14 mouse cellular contexts compared by ENCODE assay signal in the genomic region with DNA sequence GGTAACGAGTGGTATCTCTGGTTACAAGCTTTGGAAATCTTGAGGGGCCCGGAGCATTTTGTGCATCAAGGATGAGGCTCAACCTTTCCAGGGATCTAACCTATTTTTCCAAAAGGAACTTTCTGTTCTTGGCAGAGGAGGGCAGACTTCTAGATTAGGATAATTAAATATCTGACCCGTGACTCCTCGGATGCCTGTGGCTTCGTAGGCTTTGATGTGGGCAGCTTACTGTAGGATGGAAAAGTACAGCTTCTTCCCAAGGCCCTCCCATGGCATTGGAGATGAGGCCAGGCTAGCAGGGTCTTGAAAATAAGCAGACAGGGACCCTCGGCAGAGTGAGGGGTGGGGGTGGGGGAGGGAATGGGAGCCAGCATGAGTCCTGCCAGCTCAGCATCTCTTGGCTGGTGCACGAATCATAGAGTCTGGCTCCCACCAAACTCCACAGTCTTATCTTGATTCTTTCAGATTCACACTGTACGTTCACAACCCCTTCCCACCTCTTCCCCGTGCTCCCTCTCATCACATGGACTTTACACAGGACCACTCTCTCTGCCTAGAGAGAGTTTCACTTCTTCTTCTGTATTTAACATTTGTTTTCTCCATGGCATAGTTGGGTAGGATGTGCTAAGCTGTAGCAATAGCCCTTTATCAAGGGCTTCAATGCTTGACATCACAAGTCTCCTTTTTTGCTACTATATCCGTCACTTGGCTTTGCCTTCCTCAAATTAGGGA.
DNase-seq lines count a peak whose midpoint lies in the region; ATAC-seq and TF ChIP-seq lines count a peak whose summit lies in the region.
"Had no signal": no experiment of that assay in that cellular context is flagged by ENCODE, and none has a peak within 500 bp of the region (broad histone marks: within the 10 kb centered on the region; RNA-seq: fewer than 3 reads in every experiment).

No protein-coding gene starts in this region.

- no peaks in the 10 kb centered on the region for H3K36me3 ChIP-seq in forebrain, embryonic 10.5 days (replicated peaks)
- no peaks in the 10 kb centered on the region for H3K36me3 ChIP-seq in forebrain, embryonic 16.5 days (ENCODE audit: control insufficient read depth, insufficient read depth)
- no peaks in the 10 kb centered on the region for H3K36me3 ChIP-seq in kidney, postnatal 0 days (ENCODE audit: insufficient read depth, low read length)
- H3K36me3 ChIP-seq in stomach, postnatal 0 days (ENCODE audit: control insufficient read depth, insufficient read depth, low read length), result no peaks in the 10 kb centered on the region
- H3K36me3 ChIP-seq in midbrain, embryonic 16.5 days (ENCODE audit: control insufficient read depth, insufficient read depth, low read length), result no peaks in the 10 kb centered on the region
- H3K36me3 ChIP-seq: G1E; midbrain, embryonic 12.5 days; neural tube, embryonic 13.5 days had no signal

- 84% methylated on average over 10 of the region's 10 CpGs for WGBS in forebrain, embryonic 10.5 days
- WGBS in forebrain, embryonic 16.5 days, result 69% methylated on average over 10 of the region's 10 CpGs
- WGBS in kidney, postnatal 0 days, result 63% methylated on average over 10 of the region's 10 CpGs
- 69% methylated on average over 10 of the region's 10 CpGs for WGBS in stomach, postnatal 0 days
- WGBS in midbrain, embryonic 16.5 days, result 82% methylated on average over 10 of the region's 10 CpGs

- peaks cover 13% of the 10 kb centered on the region for H3K27me3 ChIP-seq in forebrain, embryonic 10.5 days (ENCODE audit: poor library complexity, severe bottlenecking)
- no peaks in the 10 kb centered on the region for H3K27me3 ChIP-seq in forebrain, embryonic 16.5 days (replicated peaks; ENCODE audit: control insufficient read depth, insufficient read depth, low read length)
- no peaks in the 10 kb centered on the region for H3K27me3 ChIP-seq in kidney, postnatal 0 days (ENCODE audit: insufficient read depth, low read length)
- no peaks in the 10 kb centered on the region for H3K27me3 ChIP-seq in stomach, postnatal 0 days (ENCODE audit: control insufficient read depth, insufficient read depth, low read length)
- no peaks in the 10 kb centered on the region for H3K27me3 ChIP-seq in midbrain, embryonic 16.5 days (ENCODE audit: control insufficient read depth, insufficient read depth, low read depth, low read length)
- H3K27me3 ChIP-seq: midbrain, embryonic 12.5 days; neural tube, embryonic 13.5 days had no signal

- H3K9ac ChIP-seq in forebrain, embryonic 16.5 days (replicated peaks; ENCODE audit: low read depth, low read length), result no peak overlapping the region
- H3K9ac ChIP-seq in kidney, postnatal 0 days (ENCODE audit: low read depth, low read length), result no peak overlapping the region
- H3K9ac ChIP-seq in stomach, postnatal 0 days (ENCODE audit: low read length), result no peak overlapping the region
- no peak overlapping the region for H3K9ac ChIP-seq in midbrain, embryonic 16.5 days (ENCODE audit: low read depth, low read length)
- H3K9ac ChIP-seq: midbrain, embryonic 12.5 days; neural tube, embryonic 13.5 days had no signal

- TF ChIP-seq EP300 in stomach, postnatal 0 days (optimal IDR thresholded peaks at IDR 0.05), result no peak

- H3K9me3 ChIP-seq in forebrain, embryonic 10.5 days, result no peaks in the 10 kb centered on the region
- no peaks in the 10 kb centered on the region for H3K9me3 ChIP-seq in forebrain, embryonic 16.5 days (ENCODE audit: control insufficient read depth, low read length)
- H3K9me3 ChIP-seq in kidney, postnatal 0 days (replicated peaks; ENCODE audit: low read length), result no peaks in the 10 kb centered on the region
- H3K9me3 ChIP-seq in stomach, postnatal 0 days (ENCODE audit: control insufficient read depth, low read length), result no peaks in the 10 kb centered on the region
- no peaks in the 10 kb centered on the region for H3K9me3 ChIP-seq in midbrain, embryonic 16.5 days (replicated peaks; ENCODE audit: control insufficient read depth, low read length, poor library complexity, severe bottlenecking)
- H3K9me3 ChIP-seq: midbrain, embryonic 12.5 days; neural tube, embryonic 13.5 days had no signal

- no peak for DNase-seq in forebrain, embryonic 10.5 days (ENCODE audit: extremely low spot score, low spot score)
- DNase-seq in kidney, postnatal 0 days (ENCODE audit: low spot score), result peak; percentile 19
- DNase-seq in kidney, adult 18-20 months, result no peak
- peak; percentile 36 for DNase-seq in ovary, postnatal 36 days (ENCODE audit: low spot score)
- DNase-seq in ovary, postnatal 10 days (ENCODE audit: low spot score), result no peak
- DNase-seq in stomach, postnatal 0 days (ENCODE audit: low spot score), result peak; percentile 10
- DNase-seq: B cell, adult 2 months; left cerebral cortex, postnatal 4 days; thymus, postnatal 36 days had no signal

- peak overlapping the region; percentile 53; the same call in 1 of the 2 replicates for H3K27ac ChIP-seq in forebrain, embryonic 10.5 days
- no peak overlapping the region for H3K27ac ChIP-seq in forebrain, embryonic 16.5 days (ENCODE audit: low read length)
- no peak overlapping the region for H3K27ac ChIP-seq in kidney, postnatal 0 days
- no peak overlapping the region for H3K27ac ChIP-seq in stomach, postnatal 0 days (replicated peaks)
- H3K27ac ChIP-seq in midbrain, embryonic 16.5 days (ENCODE audit: low read length), result no peak overlapping the region
- H3K27ac ChIP-seq: midbrain, embryonic 12.5 days; neural tube, embryonic 13.5 days had no signal

- TF ChIP-seq CTCF in kidney, postnatal 0 days (IDR thresholded peaks at IDR 0.05; ENCODE audit: low read depth), result no peak
- TF ChIP-seq CTCF in stomach, postnatal 0 days (IDR thresholded peaks at IDR 0.05; ENCODE audit: low read depth), result no peak

- no peak for ATAC-seq in forebrain, embryonic 16.5 days
- no peak for ATAC-seq in kidney, postnatal 0 days (replicated peaks; ENCODE audit: low FRiP score, low read depth)
- no peak for ATAC-seq in stomach, postnatal 0 days (ENCODE audit: low FRiP score, low TSS enrichment)
- no peak for ATAC-seq in midbrain, embryonic 16.5 days

- H3K4me3 ChIP-seq in forebrain, embryonic 10.5 days, result no peak overlapping the region
- H3K4me3 ChIP-seq in forebrain, embryonic 16.5 days (replicated peaks; ENCODE audit: low read length), result no peak overlapping the region
- H3K4me3 ChIP-seq in kidney, postnatal 0 days (replicated peaks; ENCODE audit: low read depth, low read length), result no peak overlapping the region
- no peak overlapping the region for H3K4me3 ChIP-seq in stomach, postnatal 0 days (ENCODE audit: low read depth, low read length)
- H3K4me3 ChIP-seq in midbrain, embryonic 16.5 days (ENCODE audit: low read depth, low read length), result no peak overlapping the region
- H3K4me3 ChIP-seq: midbrain, embryonic 12.5 days; neural tube, embryonic 13.5 days had no signal

- H3K4me2 ChIP-seq in forebrain, embryonic 16.5 days (ENCODE audit: low read length), result no peak overlapping the region
- no peak overlapping the region for H3K4me2 ChIP-seq in kidney, postnatal 0 days (ENCODE audit: low read length)
- H3K4me2 ChIP-seq in stomach, postnatal 0 days (replicated peaks; ENCODE audit: low read depth), result no peak overlapping the region
- no peak overlapping the region for H3K4me2 ChIP-seq in midbrain, embryonic 16.5 days (ENCODE audit: low read length)
- H3K4me2 ChIP-seq: midbrain, embryonic 12.5 days; neural tube, embryonic 13.5 days had no signal

- peaks cover 29% of the 10 kb centered on the region for H3K4me1 ChIP-seq in forebrain, embryonic 10.5 days
- H3K4me1 ChIP-seq in forebrain, embryonic 16.5 days (replicated peaks; ENCODE audit: control insufficient read depth, insufficient read depth, low read length), result peaks cover 10% of the 10 kb centered on the region
- H3K4me1 ChIP-seq in kidney, postnatal 0 days (replicated peaks; ENCODE audit: insufficient read depth, low read length), result no peaks in the 10 kb centered on the region
- H3K4me1 ChIP-seq in stomach, postnatal 0 days (replicated peaks; ENCODE audit: control insufficient read depth, insufficient read depth), result no peaks in the 10 kb centered on the region
- 0 out of 2 replicates have a peak, but pooled peaks cover 2% of the 10 kb centered on the region for H3K4me1 ChIP-seq in midbrain, embryonic 16.5 days (ENCODE audit: control insufficient read depth, insufficient read depth, low read length)

Comparison
In these comparisons a context has a peak if more than half of its experiments do, and no peak if none do; other contexts are left out.
1. DNase-seq: peak in kidney, postnatal 0 days (single experiment), ovary, postnatal 36 days (single experiment) and stomach, postnatal 0 days (single experiment); none in forebrain, embryonic 10.5 days (single experiment), kidney, adult 18-20 months (single experiment) and ovary, postnatal 10 days (single experiment).